Mouse (Mus musculus): ENCODE results near the gene Tma7. TPM values are rescaled to one million over a fixed set of nuclear protein-coding genes. Genes with fewer than 3 reads are reported as not detected.

Tma7 gene
- polyA plus RNA-seq, 1 experiment from 2014 or later, result 779 TPM

DNA sequence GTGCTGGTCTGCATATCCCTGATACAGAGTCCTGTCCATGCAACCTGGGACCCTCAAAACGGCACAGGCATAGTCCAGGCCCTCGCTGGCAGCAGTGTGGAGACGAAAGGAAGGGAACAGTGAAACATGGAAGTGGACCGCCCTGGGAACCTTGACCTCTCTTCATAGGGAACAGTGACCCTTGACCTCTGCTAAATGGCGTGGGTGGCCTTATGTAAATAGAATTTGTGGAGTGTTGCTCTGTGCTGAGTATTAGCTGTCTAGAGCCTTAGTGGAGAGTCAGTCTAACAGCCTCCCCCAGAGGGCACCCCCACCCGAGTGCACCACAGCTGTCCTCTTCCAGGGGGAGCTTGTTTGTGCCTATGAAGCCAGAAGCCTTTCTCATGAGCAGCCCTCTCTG lies 10.4 kb upstream of the Tma7 start:
- H3K27me3 ChIP-seq (ENCODE audit: control insufficient read depth, insufficient read depth, low read length), result no peaks in the 10 kb centered on the region
- H3K36me3 ChIP-seq (ENCODE audit: control insufficient read depth, insufficient read depth, low read length), result 0 out of 2 replicates have a peak, but pooled peaks cover 3% of the 10 kb centered on the region
- WGBS, result 54% methylated on average over 6 of the region's 6 CpGs
- H3K4me3 ChIP-seq (ENCODE audit: low read depth, low read length), result no peak overlapping the region
- no peak for ATAC-seq (ENCODE audit: low read depth)
- H3K27ac ChIP-seq (ENCODE audit: low read depth, low read length), result no peak overlapping the region
- peaks cover 27% of the 10 kb centered on the region for H3K4me1 ChIP-seq (ENCODE audit: control insufficient read depth, insufficient read depth, low read length)
- no peaks in the 10 kb centered on the region for H3K9me3 ChIP-seq (ENCODE audit: control insufficient read depth, low read length)
- H3K4me2 ChIP-seq (ENCODE audit: low read depth, low read length), result no peak overlapping the region
- no peak overlapping the region for H3K9ac ChIP-seq (replicated peaks; ENCODE audit: low read depth, low read length)

DNA sequence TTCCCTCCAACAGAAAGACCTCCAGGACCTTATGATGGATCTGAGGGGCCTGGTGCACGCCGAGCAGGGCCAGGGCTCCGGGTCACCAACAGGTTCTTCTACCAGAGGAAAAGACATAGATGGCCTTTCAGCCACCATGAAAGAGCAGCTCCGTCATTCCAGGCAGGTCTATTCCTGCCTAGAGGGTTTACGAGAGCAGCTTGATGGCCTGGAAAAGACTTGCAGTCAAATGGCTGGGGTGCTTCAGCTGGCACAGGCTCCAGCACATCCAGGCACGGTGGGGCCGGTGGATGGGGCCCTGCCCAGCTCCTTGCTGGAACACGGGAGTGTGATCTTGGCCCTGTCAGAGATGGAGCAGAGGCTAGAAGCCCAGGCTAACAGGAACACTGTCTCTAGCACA lies 9.4 kb upstream of the Tma7 start:
- Histone ChIP-seq H3K9me3 (ENCODE audit: control insufficient read depth, low read length) (no peaks in the 10 kb centered on the region), H3K4me2 (ENCODE audit: low read depth, low read length) (no peak overlapping the region), H3K4me3 (ENCODE audit: low read depth, low read length) (no peak overlapping the region), H3K9ac (replicated peaks; ENCODE audit: low read depth, low read length) (no peak overlapping the region), H3K36me3 (ENCODE audit: control insufficient read depth, insufficient read depth, low read length) (0 out of 2 replicates have a peak, but pooled peaks cover 3% of the 10 kb centered on the region), H3K27ac (ENCODE audit: low read depth, low read length) (no peak overlapping the region), H3K27me3 (ENCODE audit: control insufficient read depth, insufficient read depth, low read length) (no peaks in the 10 kb centered on the region), H3K4me1 (ENCODE audit: control insufficient read depth, insufficient read depth, low read length) (peaks cover 17% of the 10 kb centered on the region)
- no peak for ATAC-seq (ENCODE audit: low read depth)
- WGBS, result 86% methylated on average over 8 of the region's 8 CpGs

DNA sequence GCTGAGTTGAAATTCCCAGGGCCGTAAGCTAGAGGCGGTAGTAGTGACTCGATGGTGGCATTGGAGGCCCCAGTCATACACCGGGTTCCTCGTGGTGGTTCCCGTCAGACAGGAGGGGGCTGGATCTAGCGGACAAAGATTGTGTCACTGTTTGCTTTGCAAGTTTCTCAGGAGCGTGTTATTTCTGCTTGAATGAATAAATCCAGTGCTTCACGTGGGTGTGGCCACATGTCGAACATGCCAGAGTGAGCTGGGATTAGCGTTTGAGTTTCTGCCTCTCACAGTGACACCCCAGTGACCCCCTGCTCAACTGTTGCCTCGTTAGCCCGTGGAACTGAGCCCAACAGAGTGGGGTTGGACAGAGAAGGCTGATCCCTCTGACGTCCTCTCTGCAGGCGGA lies 8.1 kb upstream of the Tma7 start:
- 69% methylated on average over 15 of the region's 15 CpGs for WGBS
- Histone ChIP-seq H3K4me3 (ENCODE audit: low read depth, low read length) (no peak overlapping the region), H3K9me3 (ENCODE audit: control insufficient read depth, low read length) (no peaks in the 10 kb centered on the region), H3K4me1 (ENCODE audit: control insufficient read depth, insufficient read depth, low read length) (peaks cover 10% of the 10 kb centered on the region; the same call in 1 of the 2 replicates), H3K36me3 (ENCODE audit: control insufficient read depth, insufficient read depth, low read length) (0 out of 2 replicates have a peak, but pooled peaks cover 3% of the 10 kb centered on the region), H3K4me2 (ENCODE audit: low read depth, low read length) (no peak overlapping the region), H3K9ac (replicated peaks; ENCODE audit: low read depth, low read length) (no peak overlapping the region), H3K27ac (ENCODE audit: low read depth, low read length) (no peak overlapping the region), H3K27me3 (ENCODE audit: control insufficient read depth, insufficient read depth, low read length) (no peaks in the 10 kb centered on the region)
- no peak for ATAC-seq (ENCODE audit: low read depth)

DNA sequence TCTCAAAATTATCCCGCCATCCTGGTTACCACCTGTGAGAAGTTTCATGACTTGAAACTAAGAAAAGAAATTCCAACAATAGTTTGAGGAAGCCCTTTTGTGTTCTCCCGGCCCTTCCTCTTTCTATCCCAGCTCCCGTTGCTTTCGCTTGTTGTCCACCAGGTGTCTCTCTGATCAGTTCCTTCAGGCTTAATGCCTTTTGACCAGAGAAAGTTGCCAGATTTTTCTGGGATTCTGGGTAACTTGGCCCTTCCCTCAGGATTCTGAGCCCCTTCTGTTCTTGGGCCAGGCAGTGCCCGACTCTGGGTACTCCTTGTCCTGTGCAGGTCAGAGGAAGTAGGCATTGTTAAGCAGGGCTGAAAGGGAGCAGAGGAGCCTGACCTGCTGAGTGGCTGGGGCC lies 5.6 kb upstream of the Tma7 start:
- 15% methylated on average over 5 of the region's 5 CpGs for WGBS
- Histone ChIP-seq H3K9me3 (ENCODE audit: control insufficient read depth, low read length) (no peaks in the 10 kb centered on the region), H3K4me2 (ENCODE audit: low read depth, low read length) (no peak overlapping the region), H3K27me3 (ENCODE audit: control insufficient read depth, insufficient read depth, low read length) (no peaks in the 10 kb centered on the region), H3K36me3 (ENCODE audit: control insufficient read depth, insufficient read depth, low read length) (0 out of 2 replicates have a peak, but pooled peaks cover 3% of the 10 kb centered on the region), H3K27ac (ENCODE audit: low read depth, low read length) (no peak overlapping the region), H3K9ac (replicated peaks; ENCODE audit: low read depth, low read length) (no peak overlapping the region), H3K4me1 (ENCODE audit: control insufficient read depth, insufficient read depth, low read length) (peaks cover 6% of the 10 kb centered on the region), H3K4me3 (ENCODE audit: low read depth, low read length) (no peak overlapping the region)
- ATAC-seq (ENCODE audit: low read depth), result no peak

DNA sequence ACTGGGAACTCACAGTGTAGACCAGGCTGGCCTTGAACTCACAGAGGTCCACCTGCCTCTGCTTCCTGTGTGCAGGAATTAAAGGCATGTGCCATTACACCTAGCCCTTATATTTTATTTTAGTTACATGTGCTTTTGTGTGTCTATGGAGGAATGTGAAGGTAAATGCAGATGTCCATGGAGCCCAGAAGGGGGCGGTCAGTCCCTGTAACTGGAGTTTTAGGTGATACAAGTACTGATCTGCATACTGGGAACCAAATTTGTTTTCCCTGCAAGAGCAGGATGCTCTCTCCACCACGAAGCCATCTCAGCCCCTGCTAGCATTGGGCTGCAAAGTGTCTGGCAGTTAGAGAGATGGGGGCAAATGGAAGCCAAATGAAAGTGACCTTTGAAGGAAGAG lies 2.5 kb upstream of the Tma7 start:
- Histone ChIP-seq H3K27ac (ENCODE audit: low read depth, low read length) (no peak overlapping the region), H3K27me3 (ENCODE audit: control insufficient read depth, insufficient read depth, low read length) (no peaks in the 10 kb centered on the region), H3K4me1 (ENCODE audit: control insufficient read depth, insufficient read depth, low read length) (peaks cover 19% of the 10 kb centered on the region), H3K9me3 (ENCODE audit: control insufficient read depth, low read length) (no peaks in the 10 kb centered on the region), H3K4me3 (ENCODE audit: low read depth, low read length) (no peak overlapping the region), H3K36me3 (ENCODE audit: control insufficient read depth, insufficient read depth, low read length) (no peaks in the 10 kb centered on the region), H3K4me2 (ENCODE audit: low read depth, low read length) (no peak overlapping the region), H3K9ac (replicated peaks; ENCODE audit: low read depth, low read length) (no peak overlapping the region)
- WGBS, result 5% methylated on average over 2 of the region's 2 CpGs
- ATAC-seq (ENCODE audit: low read depth), result no peak

DNA sequence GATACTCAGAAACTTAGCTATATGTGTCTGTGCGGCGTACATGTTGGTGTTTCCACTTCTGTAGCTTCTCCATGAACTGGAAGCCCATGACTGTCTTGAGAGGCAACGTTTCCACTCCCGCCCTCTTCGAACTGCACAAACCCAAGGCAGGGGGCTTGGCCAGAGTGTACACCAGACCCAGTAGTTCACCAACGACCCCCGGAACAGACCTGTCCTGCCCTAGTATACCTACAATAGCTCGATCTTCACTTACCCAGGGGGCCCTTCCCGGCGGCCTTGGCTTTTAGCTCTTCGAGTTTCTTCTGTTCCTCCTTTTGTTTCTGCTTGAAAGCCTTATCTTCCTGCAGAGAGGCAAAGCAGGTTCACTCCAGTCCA lies 651 bp downstream of the Tma7 start:
- no peaks in the 10 kb centered on the region for H3K9me3 ChIP-seq (ENCODE audit: control insufficient read depth, low read length)
- 6% methylated on average over 11 of the region's 11 CpGs for WGBS
- H3K27ac ChIP-seq (ENCODE audit: low read depth, low read length), result peak overlapping the region; percentile 49; the same call in 1 of the 2 replicates
- peak; percentile 44 for ATAC-seq (ENCODE audit: low read depth)
- no peaks in the 10 kb centered on the region for H3K36me3 ChIP-seq (ENCODE audit: control insufficient read depth, insufficient read depth, low read length)
- no peaks in the 10 kb centered on the region for H3K27me3 ChIP-seq (ENCODE audit: control insufficient read depth, insufficient read depth, low read length)
- peak overlapping the region; percentile 74 for H3K9ac ChIP-seq (replicated peaks; ENCODE audit: low read depth, low read length)
- peaks cover 19% of the 10 kb centered on the region for H3K4me1 ChIP-seq (ENCODE audit: control insufficient read depth, insufficient read depth, low read length)
- H3K4me2 ChIP-seq (ENCODE audit: low read depth, low read length), result peak overlapping the region; percentile 90
- peak overlapping the region; percentile 64 for H3K4me3 ChIP-seq (ENCODE audit: low read depth, low read length)

DNA sequence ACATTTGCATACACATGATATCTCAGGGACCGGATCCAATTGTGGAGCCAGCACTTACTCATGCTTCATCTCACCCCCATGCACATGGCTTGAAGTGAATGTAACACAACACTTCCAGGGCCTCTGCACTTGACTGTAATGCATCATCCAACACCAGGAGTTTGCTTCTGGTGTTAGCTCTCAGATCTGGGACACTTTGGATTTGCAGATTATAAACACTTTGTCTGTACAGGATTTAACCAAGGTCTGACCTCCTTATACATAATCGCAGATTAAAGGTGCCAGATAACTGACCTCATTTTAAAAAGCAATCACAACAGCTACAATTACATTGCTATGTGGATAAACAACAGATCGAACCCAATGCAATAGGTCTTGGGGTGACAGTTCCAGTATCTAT lies 1.9 kb downstream of the Tma7 start:
- WGBS, result 97% methylated on average over 3 of the region's 3 CpGs
- no peak overlapping the region for H3K4me2 ChIP-seq (ENCODE audit: low read depth, low read length)
- H3K9ac ChIP-seq (replicated peaks; ENCODE audit: low read depth, low read length), result no peak overlapping the region
- no peaks in the 10 kb centered on the region for H3K27me3 ChIP-seq (ENCODE audit: control insufficient read depth, insufficient read depth, low read length)
- H3K4me3 ChIP-seq (ENCODE audit: low read depth, low read length), result no peak overlapping the region
- H3K4me1 ChIP-seq (ENCODE audit: control insufficient read depth, insufficient read depth, low read length), result peaks cover 19% of the 10 kb centered on the region
- no peaks in the 10 kb centered on the region for H3K9me3 ChIP-seq (ENCODE audit: control insufficient read depth, low read length)
- no peak overlapping the region for H3K27ac ChIP-seq (ENCODE audit: low read depth, low read length)
- no peaks in the 10 kb centered on the region for H3K36me3 ChIP-seq (ENCODE audit: control insufficient read depth, insufficient read depth, low read length)
- ATAC-seq (ENCODE audit: low read depth), result no peak

DNA sequence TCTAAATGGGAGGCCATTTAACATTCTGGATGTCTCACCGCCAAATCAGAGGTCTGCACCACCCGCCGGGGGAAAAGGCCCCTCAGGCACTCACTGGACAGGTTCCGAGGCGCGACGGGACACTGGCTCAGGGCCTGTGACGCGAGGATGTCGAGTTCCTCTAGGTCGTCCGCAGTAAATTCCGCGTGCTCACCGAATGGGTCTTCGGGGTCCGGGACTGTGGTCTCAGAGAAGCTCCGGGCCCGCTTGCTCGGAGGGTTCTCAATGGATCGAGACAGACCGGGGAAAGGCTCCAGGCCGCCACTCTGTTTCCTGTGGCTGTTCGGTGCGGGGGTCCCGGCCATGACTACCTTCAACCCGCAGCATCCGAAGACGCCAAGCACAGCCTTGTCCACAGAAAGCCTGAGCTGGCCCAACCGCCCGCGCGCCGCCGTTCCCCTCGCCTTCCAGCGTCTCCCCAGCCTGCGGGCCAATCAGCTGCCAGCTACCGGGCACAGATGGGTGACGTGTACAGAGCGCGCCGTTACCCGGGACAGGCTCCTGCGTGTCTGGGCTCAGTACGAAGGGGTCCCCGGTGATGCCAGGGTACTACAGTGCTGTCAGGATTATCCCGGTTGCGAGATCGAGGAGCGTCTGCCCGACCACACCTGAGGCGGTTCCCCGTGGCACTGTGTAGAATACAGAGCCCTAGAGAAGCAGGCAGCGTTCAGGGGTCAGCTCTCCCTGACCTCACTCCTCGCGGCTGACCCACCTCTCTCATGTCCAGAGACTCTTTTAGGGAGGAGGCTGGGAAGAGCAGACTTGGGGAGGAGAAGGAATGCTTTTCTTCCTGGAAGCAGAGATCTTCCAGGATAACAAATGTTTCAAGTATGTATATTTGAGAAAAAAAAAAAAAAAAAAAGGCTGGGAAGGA lies 8.5 kb downstream of the Tma7 start, which contains the start of gene Atrip:
Atrip (minus strand) TSS at position 464 of the 913 bp plus-strand sequence.
- Histone ChIP-seq H3K27me3 (ENCODE audit: control insufficient read depth, insufficient read depth, low read length) (no peaks in the 10 kb centered on the region), H3K36me3 (ENCODE audit: control insufficient read depth, insufficient read depth, low read length) (peaks cover 26% of the 10 kb centered on the region), H3K4me1 (ENCODE audit: control insufficient read depth, insufficient read depth, low read length) (peaks cover 20% of the 10 kb centered on the region), H3K4me2 (ENCODE audit: low read depth, low read length) (peak within 1 kb of the TSS; percentile 97), H3K27ac (ENCODE audit: low read depth, low read length) (peak within 1 kb of the TSS; percentile 75), H3K9me3 (ENCODE audit: control insufficient read depth, low read length) (no peaks in the 10 kb centered on the region), H3K9ac (replicated peaks; ENCODE audit: low read depth, low read length) (peak within 1 kb of the TSS; percentile 84), H3K4me3 (ENCODE audit: low read depth, low read length) (peak within 1 kb of the TSS; percentile 78)
- WGBS, result under 1% methylated on average over 57 of the region's 57 CpGs
- peak; percentile 99 for ATAC-seq (ENCODE audit: low read depth)

DNA sequence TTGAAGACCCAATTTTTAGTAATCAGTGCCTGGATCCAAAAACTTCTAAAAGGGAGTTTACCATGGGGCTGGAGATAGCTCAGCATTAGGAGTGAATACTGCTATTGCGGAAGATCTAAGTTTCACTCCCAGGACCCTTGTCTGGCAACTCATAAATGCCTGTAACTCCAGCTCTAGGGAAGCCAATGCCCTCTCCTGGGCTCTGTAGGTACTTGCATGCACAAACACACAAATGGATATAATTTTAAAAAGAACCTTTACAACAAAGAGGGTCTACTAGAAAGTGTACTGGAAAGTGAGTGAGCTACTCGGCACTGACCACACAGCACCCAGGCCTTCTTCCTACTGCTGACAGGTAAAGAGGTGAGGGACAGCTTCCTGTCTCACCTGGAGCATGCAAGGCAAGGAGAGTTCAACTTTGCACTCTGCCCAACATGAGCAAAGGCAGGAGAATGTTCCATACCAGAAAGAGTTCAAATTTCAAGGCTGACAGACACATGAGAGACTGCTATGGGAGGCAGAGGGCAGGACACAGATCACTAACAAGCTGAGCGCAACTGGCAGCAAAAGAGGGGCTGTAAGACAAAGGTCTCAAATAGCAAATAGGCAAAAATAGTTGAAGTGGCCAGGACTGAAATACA lies 14.2 kb downstream of the Tma7 start:
- WGBS, result 90% methylated on average over 3 of the region's 3 CpGs
- Histone ChIP-seq H3K9ac (replicated peaks; ENCODE audit: low read depth, low read length) (no peak overlapping the region), H3K9me3 (ENCODE audit: control insufficient read depth, low read length) (no peaks in the 10 kb centered on the region), H3K36me3 (ENCODE audit: control insufficient read depth, insufficient read depth, low read length) (peaks cover 70% of the 10 kb centered on the region), H3K27me3 (ENCODE audit: control insufficient read depth, insufficient read depth, low read length) (no peaks in the 10 kb centered on the region), H3K4me2 (ENCODE audit: low read depth, low read length) (no peak overlapping the region), H3K4me1 (ENCODE audit: control insufficient read depth, insufficient read depth, low read length) (peaks cover 13% of the 10 kb centered on the region), H3K27ac (ENCODE audit: low read depth, low read length) (no peak overlapping the region), H3K4me3 (ENCODE audit: low read depth, low read length) (no peak overlapping the region)
- ATAC-seq (ENCODE audit: low read depth), result no peak
